Mouse (Mus musculus) liver, embryonic 14.5 days (tissue): Measurements from ENCODE around the gene Rbfox1.

Experiments
- CTCF ChIP-seq: IDR thresholded peaks from 2 replicates; pipeline ENCODE4 v1.5.1; 2016; ENCODE audit warnings: antibody characterized with exemption, low read depth, control low read depth
- EP300 ChIP-seq: IDR thresholded peaks from 2 replicates; pipeline ENCODE4 v1.6.1; 2016; ENCODE audit warnings: antibody characterized with exemption, low read depth

- no peak for TF ChIP-seq EP300
- no peak for TF ChIP-seq CTCF
Observed at GRCm38 (mm10) chr16:7062512-7062911, 1177.4 kb downstream of the Rbfox1 start.
